Mouse (Mus musculus): Measurements from ENCODE around the gene Ccdc187. TPM values are rescaled to one million over a fixed set of nuclear protein-coding genes. Genes with fewer than 3 reads are reported as not detected.

The Ccdc187 gene
- polyA plus RNA-seq, 1 experiment = not detected

DNA sequence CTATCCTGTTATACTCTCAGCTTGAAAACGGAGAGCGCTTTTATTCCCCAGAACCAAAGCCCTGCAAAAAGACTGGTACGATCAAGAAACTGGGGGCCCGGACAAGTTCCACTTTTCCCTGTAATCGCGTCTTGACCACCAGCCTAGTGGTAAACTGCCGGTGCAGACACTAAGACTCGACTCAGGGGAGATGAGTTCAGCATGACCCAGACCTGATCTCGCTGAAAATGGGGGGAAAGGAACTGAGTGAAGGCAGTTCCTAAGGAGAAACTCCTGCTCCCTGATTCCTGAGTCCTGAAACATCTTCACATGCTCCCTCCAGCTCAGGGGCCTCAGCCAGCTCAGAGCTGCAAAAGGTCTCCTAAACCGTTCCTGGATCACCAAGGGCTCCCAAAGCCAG, 88.6 kb downstream of the Ccdc187 start:
- H3K27me3 ChIP-seq (replicated peaks) = peaks cover 74% of the 10 kb centered on the region
- H3K4me3 ChIP-seq (replicated peaks) = no peak overlapping the region
- TF ChIP-seq GATA1 (IDR thresholded peaks at IDR 0.05; ENCODE audit: borderline replicate concordance, low read length) = no peak
- peaks cover 14% of the 10 kb centered on the region for H3K36me3 ChIP-seq (replicated peaks; ENCODE audit: low read length)
- peaks cover 4% of the 10 kb centered on the region; the same call in 1 of the 2 replicates for H3K4me1 ChIP-seq
- peaks cover 19% of the 10 kb centered on the region for H3K9me3 ChIP-seq

DNA sequence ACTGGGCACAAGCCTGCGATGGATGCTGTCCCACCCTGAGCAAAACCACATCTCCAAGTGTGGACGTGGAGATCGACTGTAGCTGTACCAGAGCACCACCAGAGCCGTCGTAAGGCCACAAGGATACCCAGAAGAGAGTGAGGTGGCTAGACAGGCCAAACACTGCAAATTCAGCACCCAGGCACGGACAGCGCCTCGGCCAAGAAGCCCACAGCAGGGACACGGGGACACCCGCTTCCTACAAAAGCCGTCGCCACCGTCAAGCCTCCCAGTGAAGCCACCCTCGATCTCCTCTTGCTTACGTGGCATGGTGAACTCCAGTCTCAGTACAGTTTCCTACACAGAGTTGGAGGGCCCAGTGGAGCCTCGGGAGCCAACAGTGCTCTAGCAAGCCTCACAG, 89.2 kb downstream of the Ccdc187 start:
- Histone ChIP-seq H3K4me1 (peaks cover 4% of the 10 kb centered on the region; the same call in 1 of the 2 replicates), H3K4me3 (replicated peaks) (no peak overlapping the region), H3K36me3 (replicated peaks; ENCODE audit: low read length) (peaks cover 8% of the 10 kb centered on the region), H3K9me3 (peaks cover 13% of the 10 kb centered on the region; the same call in 1 of the 2 replicates), H3K27me3 (replicated peaks) (peaks cover 80% of the 10 kb centered on the region)
- no peak for TF ChIP-seq FLI1 (IDR thresholded peaks at IDR 0.05; ENCODE audit: low read length)
- TF ChIP-seq GATA1 (IDR thresholded peaks at IDR 0.05; ENCODE audit: borderline replicate concordance, low read length) = no peak

DNA sequence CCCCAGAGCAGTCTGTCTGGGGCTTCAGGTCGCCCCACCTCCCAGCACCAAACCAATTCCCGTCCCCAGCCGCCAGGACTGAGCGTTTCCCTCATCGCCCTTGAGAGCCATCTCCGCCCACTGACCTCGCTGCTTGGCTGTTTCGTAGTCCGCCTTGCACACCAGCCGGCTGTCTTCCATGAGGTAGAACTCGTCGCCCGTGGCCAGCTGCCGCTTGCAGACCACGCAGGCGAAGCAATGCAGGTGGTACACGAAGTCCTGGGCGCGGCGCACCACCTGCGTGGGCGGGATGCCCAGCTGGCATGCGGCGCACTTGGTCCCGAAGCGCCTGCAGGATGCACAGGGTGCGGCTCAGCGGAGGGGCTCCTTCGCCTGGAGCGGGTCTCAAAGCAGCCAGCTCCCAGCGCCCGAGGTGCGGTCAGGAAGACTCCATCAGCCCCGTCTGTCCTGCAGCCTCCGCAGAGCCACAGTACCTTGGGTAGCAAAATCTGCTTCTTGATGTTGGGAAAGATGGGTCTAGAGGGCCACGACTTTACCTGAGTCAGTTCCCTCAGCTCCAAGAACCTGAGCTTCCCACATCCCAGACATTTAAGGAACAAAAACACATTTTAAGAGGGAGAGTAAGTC, 91.4 kb downstream of the Ccdc187 start:
- peaks cover 13% of the 10 kb centered on the region; the same call in 1 of the 2 replicates for H3K9me3 ChIP-seq
- H3K4me3 ChIP-seq (replicated peaks) = no peak overlapping the region
- H3K4me1 ChIP-seq = peaks cover 11% of the 10 kb centered on the region; the same call in 1 of the 2 replicates
- H3K36me3 ChIP-seq (replicated peaks; ENCODE audit: low read length) = no peaks in the 10 kb centered on the region
- TF ChIP-seq GATA1 (IDR thresholded peaks at IDR 0.05; ENCODE audit: borderline replicate concordance, low read length) = no peak
- TF ChIP-seq FLI1 (IDR thresholded peaks at IDR 0.05; ENCODE audit: low read length) = no peak
- H3K27me3 ChIP-seq (replicated peaks) = peaks cover 100% of the 10 kb centered on the region

- TF ChIP-seq FLI1 (IDR thresholded peaks at IDR 0.05; ENCODE audit: low read length) = no peak
- no peak for TF ChIP-seq GATA1 (IDR thresholded peaks at IDR 0.05; ENCODE audit: borderline replicate concordance, low read length)
- H3K36me3 ChIP-seq (replicated peaks; ENCODE audit: low read length) = no peaks in the 10 kb centered on the region
- no peak overlapping the region for H3K4me3 ChIP-seq (replicated peaks)
- H3K4me1 ChIP-seq = peaks cover 11% of the 10 kb centered on the region; the same call in 1 of the 2 replicates
- peaks cover 100% of the 10 kb centered on the region for H3K27me3 ChIP-seq (replicated peaks)
- H3K9me3 ChIP-seq = peaks cover 10% of the 10 kb centered on the region; the same call in 1 of the 2 replicates
These were observed 92.2 kb downstream of the Ccdc187 start for GRCm38 (mm10) chr2:26201926-26202848.

DNA sequence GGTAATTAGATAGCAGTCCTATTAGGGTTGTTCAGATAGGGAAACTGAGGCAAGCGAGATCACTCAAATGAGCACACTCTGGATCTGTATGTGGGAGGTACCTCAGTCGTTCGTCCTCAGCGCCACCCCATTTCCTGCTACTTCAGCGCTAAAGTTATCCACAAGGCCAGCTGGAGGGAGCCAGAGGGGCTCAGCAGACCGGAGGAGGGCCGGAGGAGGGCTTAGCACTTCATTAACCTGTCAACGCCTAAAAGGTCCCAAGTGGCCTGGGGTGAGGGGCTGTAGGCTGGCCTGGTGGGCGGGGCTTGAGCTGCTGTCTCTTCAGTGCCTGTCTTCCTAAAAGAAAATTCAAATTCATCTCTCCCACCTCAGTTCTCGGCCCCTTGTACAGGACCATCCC, 95.9 kb downstream of the Ccdc187 start:
- H3K4me3 ChIP-seq (replicated peaks) = no peak overlapping the region
- peaks cover 9% of the 10 kb centered on the region; the same call in 1 of the 2 replicates for H3K4me1 ChIP-seq
- no peaks in the 10 kb centered on the region for H3K36me3 ChIP-seq (replicated peaks; ENCODE audit: low read length)
- H3K9me3 ChIP-seq = no peaks in the 10 kb centered on the region
- no peak for TF ChIP-seq FLI1 (IDR thresholded peaks at IDR 0.05; ENCODE audit: low read length)
- peaks cover 98% of the 10 kb centered on the region for H3K27me3 ChIP-seq (replicated peaks)

- TF ChIP-seq GATA1 (IDR thresholded peaks at IDR 0.05; ENCODE audit: borderline replicate concordance, low read length) (no peak), FLI1 (IDR thresholded peaks at IDR 0.05; ENCODE audit: low read length) (no peak)
- Histone ChIP-seq H3K4me1 (peaks cover 11% of the 10 kb centered on the region; the same call in 1 of the 2 replicates), H3K4me3 (replicated peaks) (no peak overlapping the region), H3K9me3 (no peaks in the 10 kb centered on the region), H3K36me3 (replicated peaks; ENCODE audit: low read length) (no peaks in the 10 kb centered on the region), H3K27me3 (replicated peaks) (peaks cover 87% of the 10 kb centered on the region)
These were observed 99.6 kb downstream of the Ccdc187 start for GRCm38 (mm10) chr2:26194552-26195339.

Other genes starting within 250 kb of the Ccdc187 start
- gene Nacc2, start 171.3 kb downstream of the Ccdc187 start, polyA plus RNA-seq (2012; ENCODE audit: insufficient read depth, low replicate concordance) = 63.1 and 124 TPM in 2 replicates
- not detected in 2 replicates for gene Lhx3, start 86.3 kb downstream of the Ccdc187 start, polyA plus RNA-seq (2012; ENCODE audit: insufficient read depth, low replicate concordance)
- 3.5 and 9.1 TPM in 2 replicates for gene Qsox2, start 57.0 kb downstream of the Ccdc187 start, polyA plus RNA-seq (2012; ENCODE audit: insufficient read depth, low replicate concordance)
- gene Gpsm1, start 21.0 kb upstream of the Ccdc187 start, polyA plus RNA-seq (2012; ENCODE audit: insufficient read depth, low replicate concordance) = 39.8 and 114 TPM in 2 replicates
- 34.4 and 35.3 TPM in 2 replicates for gene Dnlz, start 57.6 kb upstream of the Ccdc187 start, polyA plus RNA-seq (2012; ENCODE audit: insufficient read depth, low replicate concordance)
- 29.8 and 81.2 TPM in 2 replicates for gene Card9, start 66.4 kb upstream of the Ccdc187 start, polyA plus RNA-seq (2012; ENCODE audit: insufficient read depth, low replicate concordance)
- gene Snapc4, start 86.1 kb upstream of the Ccdc187 start, polyA plus RNA-seq (2012; ENCODE audit: insufficient read depth, low replicate concordance) = 15.8 and 18.0 TPM in 2 replicates
- 10.0 and 30.9 TPM in 2 replicates for gene Entr1, start 94.8 kb upstream of the Ccdc187 start, polyA plus RNA-seq (2012; ENCODE audit: insufficient read depth, low replicate concordance)
- gene Pmpca, start 94.8 kb upstream of the Ccdc187 start, polyA plus RNA-seq (2012; ENCODE audit: insufficient read depth, low replicate concordance) = 110 and 172 TPM in 2 replicates
- 6.3 and 18.1 TPM in 2 replicates for gene Inpp5e, start 114.6 kb upstream of the Ccdc187 start, polyA plus RNA-seq (2012; ENCODE audit: insufficient read depth, low replicate concordance)
- 7.6 and 26.1 TPM in 2 replicates for gene Sec16a, start 150.7 kb upstream of the Ccdc187 start, polyA plus RNA-seq (2012; ENCODE audit: insufficient read depth, low replicate concordance)
- gene Notch1, start 222.1 kb upstream of the Ccdc187 start, polyA plus RNA-seq (2012; ENCODE audit: insufficient read depth, low replicate concordance) = 1.2 and 4.2 TPM in 2 replicates

All from megakaryocyte, embryonic 14.5 days (primary cell).